Mouse (Mus musculus) bone marrow, adult 2 months (tissue): ENCODE results near the gene Vegfb.

Source experiments
- CTCF ChIP-seq: fragments of 200-500 bp; IDR thresholded peaks from 2 replicates; pipeline ENCODE4 v1.5.1; 2011; ENCODE audit warnings: low read length, control low read depth; ENCODE audit not compliant: control insufficient read depth, insufficient read depth
- POLR2A ChIP-seq: fragments of 200-500 bp; IDR thresholded peaks from 2 replicates; pipeline ENCODE4 v1.6.1; 2011; ENCODE audit warnings: low read depth, mild to moderate bottlenecking, control low read depth, low read length, borderline replicate concordance; ENCODE audit not compliant: control insufficient read depth

- no peak for TF ChIP-seq POLR2A
- TF ChIP-seq CTCF, result no peak
These were observed 19.6 kb upstream of the Vegfb start for GRCm38 (mm10) chr19:7006892-7007593.
